Mouse (Mus musculus) intestine, postnatal 0 days (tissue): Measurements from ENCODE around the gene Col6a3. TPM values are rescaled to one million over a fixed set of nuclear protein-coding genes. Genes with fewer than 3 reads are reported as not detected.
A peak's percentile ranks its signal among the peaks of the same experiment; 100 is the strongest.

Source experiments
- ATAC-seq: fragments of 200-750 bp; cut with Nextera tagmentation; 2 replicates; pipeline ENCODE4 v1.8.0; 2017; ENCODE audit warnings: mild to moderate bottlenecking, moderate TSS enrichment, moderate library complexity
- H3K27ac ChIP-seq: fragments of 300-500 bp; sonication (generic); 2 replicates; pipeline ENCODE4 v1.5.1; 2014; ENCODE audit warnings: mild to moderate bottlenecking, low read depth, low read length, moderate library complexity
- H3K27me3 ChIP-seq: fragments of 300-500 bp; sonication (generic); replicated peaks from 2 replicates; pipeline ENCODE4 v1.6.1; 2014; ENCODE audit warnings: low read length, mixed read lengths; ENCODE audit not compliant: control insufficient read depth, insufficient read depth
- H3K36me3 ChIP-seq: fragments of 300-500 bp; sonication (generic); 2 replicates; pipeline ENCODE4 v1.6.1; 2014; ENCODE audit warnings: mild to moderate bottlenecking, moderate library complexity; ENCODE audit not compliant: control insufficient read depth, insufficient read depth
- H3K4me1 ChIP-seq: fragments of 300-500 bp; sonication (generic); replicated peaks from 2 replicates; pipeline ENCODE4 v1.6.1; 2014; ENCODE audit warnings: antibody characterized with exemption, low read length, mixed read lengths; ENCODE audit not compliant: control insufficient read depth, insufficient read depth
- H3K4me2 ChIP-seq: fragments of 300-500 bp; sonication (generic); replicated peaks from 2 replicates; pipeline ENCODE4 v1.6.1; 2014; ENCODE audit warnings: low read depth, mild to moderate bottlenecking, moderate library complexity
- H3K4me3 ChIP-seq: fragments of 300-500 bp; sonication (generic); 2 replicates; pipeline ENCODE4 v1.5.1; 2014; ENCODE audit warnings: low read depth, low read length
- H3K9ac ChIP-seq: fragments of 300-500 bp; sonication (generic); 2 replicates; pipeline ENCODE4 v1.6.1; 2014; ENCODE audit warnings: mild to moderate bottlenecking, low read depth, low read length
- H3K9me3 ChIP-seq: fragments of 300-500 bp; sonication (generic); 2 replicates; pipeline ENCODE4 v1.6.1; 2016; ENCODE audit warnings: mixed run types; ENCODE audit not compliant: control insufficient read depth
- CTCF ChIP-seq: sonication (generic); IDR thresholded peaks from 2 replicates; pipeline ENCODE4 v1.5.1; 2016; ENCODE audit warnings: low read depth, mild to moderate bottlenecking, control low read depth, antibody characterized with exemption, moderate library complexity
- WGBS: fragments of 180-500 bp; shearing (Covaris S2); extraction: QIAGEN DNeasy Blood & Tissue Kit; methylation state at CpG from one replicate; pipeline ENCODE4 v1.1.7; 2014; 5-methylcytosine and 5-hydroxymethylcytosine counted together
- polyA plus RNA-seq: library from polyadenylated mRNA; unstranded; fragments of >200 nt; fragmentation: Nextera tagmentation; extraction: Ambion mirVana; gene quantifications from 2 replicates; pipeline ENCODE4 v1.2.1, GENCODE M21; 2015

The Col6a3 gene
- polyA plus RNA-seq, 1 experiment from 2014 or later = 33.3 TPM

- Histone ChIP-seq H3K9ac (no peak overlapping the region), H3K27me3 (no peaks in the 10 kb centered on the region), H3K4me2 (peak overlapping the region; percentile 25; the same call in 1 of the 2 replicates), H3K27ac (no peak overlapping the region; the same call in 1 of the 2 replicates), H3K4me3 (no peak overlapping the region), H3K36me3 (no peaks in the 10 kb centered on the region), H3K4me1 (no peaks in the 10 kb centered on the region), H3K9me3 (no peaks in the 10 kb centered on the region)
- WGBS = 72% methylated on average over 4 of the region's 4 CpGs
- no peak for TF ChIP-seq CTCF
- no peak for ATAC-seq
Observed at GRCm38 (mm10) chr1:90838657-90839056, 5.1 kb downstream of the Col6a3 start.

GRCm38 (mm10) chr1:90838221-90838620 is 5.5 kb downstream of the Col6a3 start:
- no peaks in the 10 kb centered on the region for H3K9me3 ChIP-seq
- no peak overlapping the region for H3K27ac ChIP-seq
- no peaks in the 10 kb centered on the region for H3K36me3 ChIP-seq
- no peaks in the 10 kb centered on the region for H3K4me1 ChIP-seq
- H3K4me3 ChIP-seq = no peak overlapping the region
- no peaks in the 10 kb centered on the region for H3K27me3 ChIP-seq
- ATAC-seq = no peak
- WGBS = 54% methylated on average over 12 of the region's 12 CpGs
- H3K4me2 ChIP-seq = peak overlapping the region; percentile 25; the same call in 1 of the 2 replicates
- H3K9ac ChIP-seq = no peak overlapping the region
- TF ChIP-seq CTCF = no peak

- Histone ChIP-seq H3K27ac (no peak overlapping the region), H3K36me3 (no peaks in the 10 kb centered on the region), H3K9ac (no peak overlapping the region), H3K4me2 (no peak overlapping the region), H3K27me3 (no peaks in the 10 kb centered on the region), H3K9me3 (no peaks in the 10 kb centered on the region), H3K4me3 (no peak overlapping the region), H3K4me1 (no peaks in the 10 kb centered on the region)
- 59% methylated on average over 5 of the region's 5 CpGs for WGBS
- TF ChIP-seq CTCF = no peak
- no peak for ATAC-seq
Observed at GRCm38 (mm10) chr1:90836178-90836740, 7.5 kb downstream of the Col6a3 start.

GRCm38 (mm10) chr1:90834701-90835100 is 9.1 kb downstream of the Col6a3 start:
- no peaks in the 10 kb centered on the region for H3K27me3 ChIP-seq
- no peak overlapping the region for H3K4me2 ChIP-seq
- no peaks in the 10 kb centered on the region for H3K9me3 ChIP-seq
- no peaks in the 10 kb centered on the region for H3K36me3 ChIP-seq
- 65% methylated on average over 6 of the region's 6 CpGs for WGBS
- no peak overlapping the region for H3K27ac ChIP-seq
- TF ChIP-seq CTCF = no peak
- ATAC-seq = no peak
- no peak overlapping the region for H3K4me3 ChIP-seq
- H3K4me1 ChIP-seq = no peaks in the 10 kb centered on the region
- H3K9ac ChIP-seq = no peak overlapping the region

GRCm38 (mm10) chr1:90830006-90830405 is 13.8 kb downstream of the Col6a3 start:
- 58% methylated on average over 6 of the region's 6 CpGs for WGBS
- peak; percentile 53 for TF ChIP-seq CTCF
- no peak for ATAC-seq

GRCm38 (mm10) chr1:90813226-90813625 is 30.5 kb downstream of the Col6a3 start:
- Histone ChIP-seq H3K36me3 (no peaks in the 10 kb centered on the region), H3K9ac (no peak overlapping the region), H3K27me3 (no peaks in the 10 kb centered on the region), H3K4me3 (no peak overlapping the region), H3K4me2 (no peak overlapping the region), H3K27ac (no peak overlapping the region), H3K4me1 (no peaks in the 10 kb centered on the region), H3K9me3 (no peaks in the 10 kb centered on the region)
- 91% methylated on average over 15 of the region's 15 CpGs for WGBS
- no peak for ATAC-seq
- no peak for TF ChIP-seq CTCF

More at GRCm38 (mm10) chr1:90830006-90830405, 13.8 kb downstream of the Col6a3 start:
- no peaks in the 10 kb centered on the region for H3K4me1 ChIP-seq
- H3K9me3 ChIP-seq = no peaks in the 10 kb centered on the region
- H3K4me2 ChIP-seq = no peak overlapping the region
- H3K36me3 ChIP-seq = no peaks in the 10 kb centered on the region
- H3K27me3 ChIP-seq = no peaks in the 10 kb centered on the region
- H3K27ac ChIP-seq = no peak overlapping the region
- H3K4me3 ChIP-seq = no peak overlapping the region
- H3K9ac ChIP-seq = no peak overlapping the region
